Mouse (Mus musculus): Measurements from ENCODE around the gene Olfr750.

- TF ChIP-seq EP300 (IDR thresholded peaks at IDR 0.05), result no peak
- no peak for TF ChIP-seq CTCF (IDR thresholded peaks at IDR 0.05)
These were observed 5.3 kb downstream of the Olfr750 start for GRCm38 (mm10) chr14:51068956-51069355.

Measured in lung, postnatal 0 days (tissue).